Mouse (Mus musculus) heart, embryonic 13.5 days (tissue): ENCODE measurements around the gene Hps1. TPM values are rescaled to one million over a fixed set of nuclear protein-coding genes. Genes with fewer than 3 reads are reported as not detected.

ENCODE experiments used
- ATAC-seq: fragments of 200-750 bp; cut with Nextera tagmentation; 2 replicates; pipeline ENCODE4 v1.8.0; 2017; ENCODE audit warnings: moderate TSS enrichment; ENCODE audit not compliant: insufficient number of reproducible peaks, low FRiP score, low TSS enrichment; ENCODE audit errors: extremely low read depth
- H3K27ac ChIP-seq: fragments of 300-500 bp; sonication (generic); replicated peaks from 2 replicates; pipeline ENCODE4 v1.5.1; 2015; ENCODE audit warnings: moderate library complexity, mild to moderate bottlenecking, inconsistent platforms
- H3K27me3 ChIP-seq: fragments of 300-500 bp; sonication (generic); replicated peaks from 2 replicates; pipeline ENCODE4 v1.6.1; 2015; ENCODE audit warnings: mild to moderate bottlenecking, inconsistent platforms
- H3K36me3 ChIP-seq: fragments of 300-500 bp; sonication (generic); 2 replicates; pipeline ENCODE4 v1.6.1; 2015; ENCODE audit warnings: mild to moderate bottlenecking, inconsistent platforms
- H3K4me1 ChIP-seq: fragments of 300-500 bp; sonication (generic); 2 replicates; pipeline ENCODE4 v1.6.1; 2015; ENCODE audit warnings: inconsistent platforms
- H3K4me2 ChIP-seq: fragments of 300-500 bp; sonication (generic); 2 replicates; pipeline ENCODE4 v1.6.1; 2015; ENCODE audit warnings: inconsistent platforms, mild to moderate bottlenecking, moderate library complexity
- H3K4me3 ChIP-seq: fragments of 300-500 bp; sonication (generic); 2 replicates; pipeline ENCODE4 v1.5.1; 2015; ENCODE audit warnings: moderate library complexity, mild to moderate bottlenecking, inconsistent platforms
- H3K9ac ChIP-seq: fragments of 300-500 bp; sonication (generic); 2 replicates; pipeline ENCODE4 v1.6.1; 2015; ENCODE audit warnings: inconsistent platforms, mild to moderate bottlenecking, moderate library complexity
- H3K9me3 ChIP-seq: fragments of 300-500 bp; sonication (generic); 2 replicates; pipeline ENCODE4 v1.6.1; 2016; ENCODE audit warnings: inconsistent platforms
- WGBS: fragments of 180-500 bp; shearing (Covaris S2); methylation state at CpG from one replicate; pipeline ENCODE4 v1.1.7; 2015; ENCODE audit warnings: mixed read lengths; 5-methylcytosine and 5-hydroxymethylcytosine counted together
- polyA plus RNA-seq: library from polyadenylated mRNA; unstranded; fragments of >200 nt; fragmentation: Nextera tagmentation; extraction: Ambion mirVana; gene quantifications from 2 replicates; pipeline ENCODE4 v1.2.1, GENCODE M21; 2015

Hps1 gene
- 6.0 and 7.0 TPM in 2 replicates for polyA plus RNA-seq

GRCm38 (mm10) chr19:42779531-42780155 lies at the start of gene Hps1:
TSS of gene Hps1 (minus strand) at chr19:42779978.
- H3K9ac ChIP-seq, result peak within 1 kb of the TSS; percentile 84

DNA sequence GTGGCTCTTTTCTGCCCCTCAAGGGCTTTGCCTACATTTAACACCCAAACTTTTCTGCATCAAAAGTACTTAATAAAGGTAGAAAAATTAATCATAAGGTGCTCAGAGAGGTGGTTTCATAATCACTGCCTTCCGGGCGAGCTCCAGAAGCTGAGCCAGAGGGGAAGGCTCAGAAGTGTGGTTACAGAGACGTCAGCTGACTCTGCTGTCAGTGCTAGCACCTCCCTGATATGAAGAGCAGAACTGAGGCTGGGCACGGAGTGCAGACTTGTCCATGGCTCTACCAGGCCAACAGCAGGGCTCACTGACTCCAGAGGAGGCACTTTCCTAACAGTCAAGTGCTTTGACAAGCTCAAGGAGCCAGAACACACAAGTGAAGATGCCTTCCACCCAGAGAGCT lies 49.4 kb upstream of the Hps1 start:
- Histone ChIP-seq H3K4me1 (peaks cover 7% of the 10 kb centered on the region), H3K36me3 (no peaks in the 10 kb centered on the region), H3K4me3 (no peak overlapping the region), H3K9me3 (no peaks in the 10 kb centered on the region), H3K4me2 (no peak overlapping the region), H3K9ac (no peak overlapping the region), H3K27me3 (no peaks in the 10 kb centered on the region), H3K27ac (no peak overlapping the region)
- no peak for ATAC-seq
- WGBS, result 24% methylated on average over 4 of the region's 4 CpGs

More at GRCm38 (mm10) chr19:42779531-42780155, at the start of gene Hps1:
- peaks cover 13% of the 10 kb centered on the region for H3K4me1 ChIP-seq
- peak; percentile 92 for ATAC-seq
- H3K36me3 ChIP-seq, result peaks cover 14% of the 10 kb centered on the region; the same call in 1 of the 2 replicates
- H3K9me3 ChIP-seq, result no peaks in the 10 kb centered on the region
- H3K4me2 ChIP-seq, result peak within 1 kb of the TSS; percentile 76
- H3K27me3 ChIP-seq, result peaks cover 2% of the 10 kb centered on the region; the same call in 1 of the 2 replicates
- H3K27ac ChIP-seq, result peak within 1 kb of the TSS; percentile 75
- peak within 1 kb of the TSS; percentile 77 for H3K4me3 ChIP-seq
- WGBS, result under 1% methylated on average over 43 of the region's 43 CpGs

DNA sequence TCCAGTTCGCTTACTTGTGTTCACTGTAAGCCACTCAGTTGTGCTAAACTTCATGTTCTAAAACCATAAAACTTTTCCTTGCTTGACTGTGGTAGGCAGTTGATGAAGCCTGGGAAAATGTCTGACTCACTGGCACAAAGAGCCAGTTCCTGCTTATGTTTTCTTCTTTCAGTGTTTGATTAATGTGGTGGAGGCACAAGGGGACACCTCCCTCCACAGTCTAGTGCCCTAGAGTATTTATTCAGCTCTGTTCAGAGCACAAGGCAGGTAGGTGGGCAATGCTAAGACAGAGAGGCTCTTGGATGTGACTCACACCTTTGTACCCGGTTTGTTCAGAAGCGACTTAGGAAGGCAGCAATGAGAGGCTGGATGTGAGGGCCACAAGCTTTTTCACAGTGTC lies 48.1 kb upstream of the Hps1 start:
- 77% methylated on average over 3 of the region's 3 CpGs for WGBS

DNA sequence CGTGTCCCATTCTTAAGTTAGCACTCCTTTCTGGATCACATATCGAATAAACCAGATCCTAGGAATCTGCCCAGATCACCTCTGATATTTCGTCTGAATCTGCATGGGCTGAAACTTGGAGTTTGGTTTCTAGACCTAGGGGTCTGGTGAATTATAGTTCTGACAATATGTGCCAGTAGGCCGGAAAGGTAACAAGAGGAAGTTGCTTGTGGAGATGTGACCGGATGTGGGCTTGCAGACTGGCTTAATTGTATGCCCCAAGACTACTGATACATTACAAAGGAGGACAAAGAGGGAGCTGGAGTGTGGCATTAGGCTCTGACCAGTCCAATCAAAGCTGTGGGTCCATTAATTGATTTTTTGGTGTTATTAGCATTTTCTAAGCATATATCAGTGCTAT lies 40.3 kb upstream of the Hps1 start:
- no peak overlapping the region for H3K9ac ChIP-seq
- no peak overlapping the region for H3K4me2 ChIP-seq
- 82% methylated on average over 5 of the region's 5 CpGs for WGBS
- no peak overlapping the region for H3K4me3 ChIP-seq
- H3K9me3 ChIP-seq, result no peaks in the 10 kb centered on the region
- no peaks in the 10 kb centered on the region for H3K27me3 ChIP-seq
- H3K4me1 ChIP-seq, result no peaks in the 10 kb centered on the region
- ATAC-seq, result no peak
- H3K27ac ChIP-seq, result no peak overlapping the region
- H3K36me3 ChIP-seq, result no peaks in the 10 kb centered on the region

More for the DNA sequence above, 48.1 kb upstream of the Hps1 start:
- Histone ChIP-seq H3K9me3 (no peaks in the 10 kb centered on the region), H3K27ac (no peak overlapping the region), H3K4me1 (peaks cover 7% of the 10 kb centered on the region), H3K36me3 (no peaks in the 10 kb centered on the region), H3K9ac (no peak overlapping the region), H3K4me2 (no peak overlapping the region), H3K27me3 (no peaks in the 10 kb centered on the region), H3K4me3 (no peak overlapping the region)
- no peak for ATAC-seq

- no peak overlapping the region for H3K27ac ChIP-seq
- no peaks in the 10 kb centered on the region for H3K9me3 ChIP-seq
- no peak for ATAC-seq
- no peak overlapping the region for H3K4me3 ChIP-seq
- H3K4me2 ChIP-seq, result no peak overlapping the region
- H3K27me3 ChIP-seq, result no peaks in the 10 kb centered on the region
- 81% methylated on average over 2 of the region's 2 CpGs for WGBS
- no peaks in the 10 kb centered on the region for H3K4me1 ChIP-seq
- H3K36me3 ChIP-seq, result no peaks in the 10 kb centered on the region
- H3K9ac ChIP-seq, result no peak overlapping the region
These were observed 38.0 kb upstream of the Hps1 start for GRCm38 (mm10) chr19:42817761-42818160.

DNA sequence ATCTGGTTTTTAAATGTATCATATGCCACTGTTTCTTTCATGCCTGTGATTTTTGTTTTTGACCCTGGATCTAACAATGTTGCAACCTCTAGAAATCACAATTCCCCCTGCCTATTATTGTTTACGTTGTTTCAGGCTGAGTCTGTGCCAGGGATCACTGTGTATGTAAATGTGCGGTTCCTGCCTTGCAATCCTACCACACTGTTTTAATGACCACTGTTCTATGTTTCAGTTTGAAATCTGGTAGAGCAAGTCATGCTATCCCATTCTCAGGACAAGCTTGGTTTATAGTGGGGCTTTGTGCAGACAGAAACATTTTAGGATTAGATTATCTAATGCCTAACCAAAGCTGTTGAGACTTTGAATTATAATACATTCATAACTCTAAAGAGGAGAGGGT lies 36.5 kb upstream of the Hps1 start:
- Histone ChIP-seq H3K4me2 (no peak overlapping the region), H3K9me3 (no peaks in the 10 kb centered on the region), H3K27ac (no peak overlapping the region), H3K4me3 (no peak overlapping the region), H3K9ac (no peak overlapping the region), H3K4me1 (no peaks in the 10 kb centered on the region), H3K36me3 (no peaks in the 10 kb centered on the region), H3K27me3 (no peaks in the 10 kb centered on the region)
- ATAC-seq, result no peak
- WGBS, result 80% methylated on average over 2 of the region's 2 CpGs

GRCm38 (mm10) chr19:42810140-42810539 lies 30.4 kb upstream of the Hps1 start:
- no peaks in the 10 kb centered on the region for H3K9me3 ChIP-seq
- H3K27ac ChIP-seq, result no peak overlapping the region
- no peaks in the 10 kb centered on the region for H3K27me3 ChIP-seq
- H3K4me1 ChIP-seq, result no peaks in the 10 kb centered on the region
- no peaks in the 10 kb centered on the region for H3K36me3 ChIP-seq
- H3K9ac ChIP-seq, result no peak overlapping the region
- ATAC-seq, result no peak
- WGBS, result 60% methylated on average over 5 of the region's 5 CpGs
- no peak overlapping the region for H3K4me2 ChIP-seq
- H3K4me3 ChIP-seq, result no peak overlapping the region

DNA sequence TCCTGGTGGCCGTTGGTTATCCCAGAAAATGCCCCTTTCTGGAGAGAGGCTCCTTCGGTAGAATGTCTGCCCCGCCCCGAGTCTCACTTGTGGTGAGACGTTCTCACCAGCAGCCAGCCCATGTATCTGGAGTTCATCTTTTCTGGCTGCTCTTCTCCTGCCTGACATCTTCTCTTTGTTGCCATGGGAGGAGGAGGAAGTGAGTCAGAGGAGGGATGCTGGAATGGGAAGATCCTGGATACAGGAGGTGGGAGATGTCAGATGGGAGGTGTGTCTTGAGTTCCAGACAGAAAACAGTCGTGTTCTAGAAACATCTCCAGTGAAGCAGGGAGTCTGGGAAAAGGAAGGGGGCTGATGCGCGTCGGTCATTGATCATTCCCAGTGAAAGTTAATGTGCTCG lies 29.7 kb upstream of the Hps1 start:
- Histone ChIP-seq H3K36me3 (no peaks in the 10 kb centered on the region), H3K27me3 (no peaks in the 10 kb centered on the region), H3K4me2 (no peak overlapping the region), H3K4me3 (no peak overlapping the region), H3K4me1 (no peaks in the 10 kb centered on the region), H3K9me3 (no peaks in the 10 kb centered on the region), H3K9ac (no peak overlapping the region), H3K27ac (no peak overlapping the region)
- ATAC-seq, result no peak
- 69% methylated on average over 10 of the region's 10 CpGs for WGBS

DNA sequence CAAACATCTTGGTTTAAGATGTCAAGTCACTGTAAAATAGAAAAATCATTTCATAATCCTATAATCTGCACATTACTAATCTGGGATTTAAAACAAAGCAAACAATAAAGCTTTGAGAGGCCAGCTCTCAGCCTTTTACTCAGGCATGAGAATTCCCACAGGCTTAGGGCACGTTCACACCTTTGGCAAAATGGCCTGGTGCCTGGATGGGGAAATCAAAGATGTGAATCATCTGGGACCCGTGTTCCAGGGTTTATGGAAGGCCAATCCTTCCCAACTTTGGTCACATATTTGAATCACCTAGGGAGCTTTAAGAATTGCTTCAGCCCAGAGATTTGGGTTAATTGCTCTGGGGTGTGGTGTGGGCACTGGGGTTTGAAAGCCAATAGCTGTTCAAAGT lies 18.1 kb upstream of the Hps1 start:
- no peak for ATAC-seq
- Histone ChIP-seq H3K9me3 (no peaks in the 10 kb centered on the region), H3K9ac (no peak overlapping the region), H3K36me3 (no peaks in the 10 kb centered on the region), H3K4me2 (no peak overlapping the region), H3K4me3 (no peak overlapping the region), H3K27me3 (peaks cover 24% of the 10 kb centered on the region), H3K4me1 (peaks cover 3% of the 10 kb centered on the region), H3K27ac (no peak overlapping the region)
- WGBS, result 56% methylated on average over 2 of the region's 2 CpGs

- Histone ChIP-seq H3K9ac (peak overlapping the region; percentile 78), H3K4me2 (peak overlapping the region; percentile 93), H3K27me3 (peaks cover 25% of the 10 kb centered on the region), H3K36me3 (no peaks in the 10 kb centered on the region), H3K27ac (no peak overlapping the region), H3K4me3 (peak overlapping the region; percentile 51), H3K4me1 (peaks cover 3% of the 10 kb centered on the region), H3K9me3 (no peaks in the 10 kb centered on the region)
- WGBS, result 33% methylated on average over 9 of the region's 9 CpGs
- no peak for ATAC-seq
These were observed 16.0 kb upstream of the Hps1 start for GRCm38 (mm10) chr19:42795801-42796200.

DNA sequence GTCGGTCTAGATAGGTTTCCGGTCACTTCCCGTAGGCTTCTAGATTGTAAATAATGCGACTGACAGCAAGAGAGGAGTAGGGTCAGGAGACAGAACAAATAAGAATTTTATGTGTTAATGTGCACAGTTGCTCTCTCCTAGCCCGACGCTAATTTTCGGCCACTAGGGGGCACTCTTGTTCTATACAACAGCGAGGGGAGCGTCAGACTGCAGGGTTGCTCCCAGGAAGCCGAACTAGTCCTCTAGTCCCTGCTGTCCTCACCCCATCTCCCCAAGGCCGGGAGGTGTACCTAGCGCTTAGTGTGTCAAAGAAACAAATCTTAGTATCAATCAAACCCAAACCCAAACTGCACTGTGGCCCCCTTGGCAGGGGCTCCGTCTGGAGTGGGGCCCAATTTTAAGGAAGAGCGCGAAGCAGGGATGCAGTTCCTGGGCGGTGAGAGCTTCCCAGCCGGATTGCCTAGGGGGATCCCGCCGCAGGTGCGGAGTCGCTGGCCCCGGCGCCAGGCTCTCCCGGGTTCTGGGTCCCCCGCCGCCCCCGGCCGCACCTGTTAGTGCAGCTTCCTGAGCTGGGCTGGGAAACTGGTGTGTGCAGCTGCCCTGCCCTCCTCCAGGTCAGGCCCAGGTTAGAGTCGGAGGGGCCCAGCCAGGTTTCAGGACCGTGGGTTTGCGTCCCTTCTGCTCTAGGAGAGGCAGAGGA lies 15.3 kb upstream of the Hps1 start:
- Histone ChIP-seq H3K36me3 (no peaks in the 10 kb centered on the region), H3K27ac (no peak overlapping the region), H3K4me1 (peaks cover 3% of the 10 kb centered on the region), H3K9me3 (no peaks in the 10 kb centered on the region), H3K4me3 (peak overlapping the region; percentile 51), H3K27me3 (peaks cover 25% of the 10 kb centered on the region), H3K9ac (peak overlapping the region; percentile 78), H3K4me2 (peak overlapping the region; percentile 93)
- ATAC-seq, result no peak
- WGBS, result 2% methylated on average over 31 of the region's 31 CpGs

- no peak for ATAC-seq
- Histone ChIP-seq H3K9me3 (no peaks in the 10 kb centered on the region), H3K4me3 (no peak overlapping the region), H3K36me3 (no peaks in the 10 kb centered on the region), H3K9ac (no peak overlapping the region), H3K27me3 (peaks cover 31% of the 10 kb centered on the region), H3K4me1 (peaks cover 8% of the 10 kb centered on the region; the same call in 1 of the 2 replicates), H3K4me2 (no peak overlapping the region), H3K27ac (no peak overlapping the region)
- 42% methylated on average over 5 of the region's 5 CpGs for WGBS
These were observed 8.5 kb upstream of the Hps1 start for GRCm38 (mm10) chr19:42788311-42788710.
